Mouse (Mus musculus): ENCODE measurements at regions not wholly inside any gene's neighbourhood (a gene's known extent, or its start where the extent isn't known, plus 50 kb on each side); places are given as distances from the start of the nearest gene placed in this dataset.

GRCm38 (mm10) chr17:27287986-27288385 lies 83.7 kb upstream of the Lemd2 start:
- peak in 1 of 2 experiments; percentile 12 for DNase-seq (ENCODE audit: low spot score in 2 of 2)

GRCm38 (mm10) chr17:27281241-27281640 lies 77.0 kb upstream of the Lemd2 start:
- peak in 1 of 2 experiments; percentile 16 for DNase-seq (ENCODE audit: low spot score in 2 of 2)

- peak in 1 of 2 experiments; percentile 12 for DNase-seq (ENCODE audit: low spot score in 2 of 2)
Observed at GRCm38 (mm10) chr17:27279491-27280288, 75.4 kb upstream of the Lemd2 start.

GRCm38 (mm10) chr17:27277786-27278185 lies 73.5 kb upstream of the Lemd2 start:
- peak in 1 of 2 experiments; percentile 19 for DNase-seq (ENCODE audit: low spot score in 2 of 2)

- DNase-seq (ENCODE audit: low spot score in 2 of 2), result peak in 1 of 2 experiments; percentile 8
Observed at GRCm38 (mm10) chr17:27271756-27272155, 67.5 kb upstream of the Lemd2 start.

- peak in 1 of 2 experiments; percentile 11 for DNase-seq (ENCODE audit: low spot score in 2 of 2)
Observed at GRCm38 (mm10) chr17:27270776-27271175, 66.5 kb upstream of the Lemd2 start.

GRCm38 (mm10) chr17:27264607-27265006 lies 60.3 kb upstream of the Lemd2 start:
- DNase-seq (ENCODE audit: low spot score in 2 of 2), result peak in 1 of 2 experiments; percentile 12

- DNase-seq (ENCODE audit: low spot score in 2 of 2), result no peak
Observed at GRCm38 (mm10) chr17:27262607-27263006, 58.3 kb upstream of the Lemd2 start.

GRCm38 (mm10) chr17:27261981-27262380 lies 57.7 kb upstream of the Lemd2 start:
- no peak for DNase-seq (ENCODE audit: low spot score in 2 of 2)

- no peak for DNase-seq (ENCODE audit: low spot score in 2 of 2)
Observed at GRCm38 (mm10) chr17:27261251-27261650, 57.0 kb upstream of the Lemd2 start.

GRCm38 (mm10) chr17:27260116-27260515 lies 55.8 kb upstream of the Lemd2 start:
- DNase-seq (ENCODE audit: low spot score in 2 of 2), result no peak

GRCm38 (mm10) chr17:27257345-27257744 lies 53.1 kb upstream of the Lemd2 start:
- DNase-seq (ENCODE audit: low spot score in 2 of 2), result peak in 1 of 2 experiments; percentile 25

- DNase-seq (ENCODE audit: low spot score in 2 of 2), result no peak
Observed at GRCm38 (mm10) chr17:27255804-27256203, 51.5 kb upstream of the Lemd2 start.
